Mouse (Mus musculus): ENCODE data around the gene Tob1.

- TF ChIP-seq POLR2A (IDR thresholded peaks at IDR 0.05; ENCODE audit: low read depth, low read length) (no peak), CTCF (IDR thresholded peaks at IDR 0.05; ENCODE audit: borderline replicate concordance, insufficient read depth, low read length) (no peak)
These were observed 12.3 kb downstream of the Tob1 start for GRCm38 (mm10) chr11:94223531-94223930.

Data from embryonic fibroblast, embryonic 13.5 days (primary cell).